Mouse (Mus musculus): Measurements from ENCODE around the gene Mff. TPM values are rescaled to one million over a fixed set of nuclear protein-coding genes. Genes with fewer than 3 reads are reported as not detected.

Gene Mff
- polyA plus RNA-seq, 1 experiment from 2014 or later, result 200 TPM

Other genes with a start within 250 kb of the Mff start
- 0.76 and 0.90 TPM in 2 replicates for gene Col4a4, start 138.0 kb upstream of the Mff start, polyA plus RNA-seq (2014; fragmentation: Nextera tagmentation; extraction: Ambion mirVana)
- 0.71 TPM in 2 replicates for gene Col4a3, start 138.0 kb upstream of the Mff start, polyA plus RNA-seq (2014; fragmentation: Nextera tagmentation; extraction: Ambion mirVana)
- 5.2 and 5.8 TPM in 2 replicates for gene Tm4sf20, start 43.6 kb downstream of the Mff start, polyA plus RNA-seq (2014; fragmentation: Nextera tagmentation; extraction: Ambion mirVana)
- gene Gm47791, start 46.4 kb downstream of the Mff start, polyA plus RNA-seq (2014; fragmentation: Nextera tagmentation; extraction: Ambion mirVana), result not detected in 2 replicates
- 37.2 and 41.0 TPM in 2 replicates for gene Agfg1, start 114.6 kb downstream of the Mff start, polyA plus RNA-seq (2014; fragmentation: Nextera tagmentation; extraction: Ambion mirVana)
- gene A030005L19Rik, start 188.4 kb downstream of the Mff start, polyA plus RNA-seq (2014; fragmentation: Nextera tagmentation; extraction: Ambion mirVana), result not detected in 2 replicates
- not detected in 2 replicates for gene A030014E15Rik, start 200.0 kb downstream of the Mff start, polyA plus RNA-seq (2014; fragmentation: Nextera tagmentation; extraction: Ambion mirVana)
- not detected in 2 replicates for gene Gm6217, start 206.5 kb downstream of the Mff start, polyA plus RNA-seq (2014; fragmentation: Nextera tagmentation; extraction: Ambion mirVana)
- gene A030003K21Rik, start 218.5 kb downstream of the Mff start, polyA plus RNA-seq (2014; fragmentation: Nextera tagmentation; extraction: Ambion mirVana), result not detected in 2 replicates
- gene Gm7544, start 231.1 kb downstream of the Mff start, polyA plus RNA-seq (2014; fragmentation: Nextera tagmentation; extraction: Ambion mirVana), result not detected in 2 replicates
- not detected in 2 replicates for gene Gm47955, start 235.4 kb downstream of the Mff start, polyA plus RNA-seq (2014; fragmentation: Nextera tagmentation; extraction: Ambion mirVana)

Measured in stomach, embryonic 14.5 days (tissue).